Mouse (Mus musculus) forebrain, embryonic 11.5 days (tissue): Measurements from ENCODE around the gene Rnf169. TPM values are rescaled to one million over a fixed set of nuclear protein-coding genes. Genes with fewer than 3 reads are reported as not detected.
"Not testable (repeated sequence)": the region's sequence is repeated elsewhere in the genome, so short reads cannot be mapped to it uniquely, and the experiment has no call there.

Experiments
- ATAC-seq: fragments of 200-750 bp; cut with Nextera tagmentation; replicated peaks from 2 replicates; pipeline ENCODE4 v1.8.0; 2017; ENCODE audit warnings: moderate TSS enrichment; ENCODE audit not compliant: low FRiP score
- DNase-seq: peaks from one replicate; pipeline ENCODE4 v3.0.0-alpha.2; 2017; ENCODE audit warnings: low spot score
- H3K27ac ChIP-seq: fragments of 300-500 bp; sonication (generic); 2 replicates; pipeline ENCODE4 v1.5.1; 2014; ENCODE audit warnings: low read depth, low read length
- H3K27me3 ChIP-seq: fragments of 300-500 bp; sonication (generic); 2 replicates; pipeline ENCODE4 v1.6.1; 2014; ENCODE audit warnings: mild to moderate bottlenecking, low read length, mixed read lengths; ENCODE audit not compliant: control insufficient read depth, insufficient read depth
- H3K36me3 ChIP-seq: fragments of 300-500 bp; sonication (generic); 2 replicates; pipeline ENCODE4 v1.6.1; 2014; ENCODE audit warnings: mild to moderate bottlenecking, low read length, moderate library complexity, mixed read lengths; ENCODE audit not compliant: control insufficient read depth, insufficient read depth
- H3K4me1 ChIP-seq: fragments of 300-500 bp; sonication (generic); replicated peaks from 2 replicates; pipeline ENCODE4 v1.6.1; 2014; ENCODE audit warnings: low read length, mixed read lengths; ENCODE audit not compliant: control insufficient read depth, insufficient read depth
- H3K4me2 ChIP-seq: fragments of 300-500 bp; sonication (generic); 2 replicates; pipeline ENCODE4 v1.6.1; 2014; ENCODE audit warnings: low read depth, mild to moderate bottlenecking, low read length, moderate library complexity, mixed read lengths; ENCODE audit not compliant: severe bottlenecking
- H3K4me3 ChIP-seq: fragments of 300-500 bp; sonication (generic); 2 replicates; pipeline ENCODE4 v1.5.1; 2014; ENCODE audit warnings: low read depth, low read length
- H3K9ac ChIP-seq: fragments of 300-500 bp; sonication (generic); 2 replicates; pipeline ENCODE4 v1.6.1; 2014; ENCODE audit warnings: low read length
- H3K9me3 ChIP-seq: fragments of 300-500 bp; sonication (generic); 2 replicates; pipeline ENCODE4 v1.6.1; 2016; ENCODE audit warnings: low read length, mixed read lengths; ENCODE audit not compliant: control insufficient read depth
- WGBS: fragments of 180-500 bp; shearing (Covaris S2); extraction: QIAGEN DNeasy Blood & Tissue Kit; methylation state at CpG from one replicate; pipeline ENCODE4 v1.1.7; 2014; 5-methylcytosine and 5-hydroxymethylcytosine counted together
- polyA plus RNA-seq: library from polyadenylated mRNA; unstranded; fragments of >200 nt; fragmentation: Nextera tagmentation; extraction: Ambion mirVana; gene quantifications from 2 replicates; pipeline ENCODE4 v1.2.1, GENCODE M21; 2014

Rnf169 gene
- polyA plus RNA-seq, 1 experiment from 2014 or later = 7.9 TPM

- no peaks in the 10 kb centered on the region for H3K9me3 ChIP-seq
- DNase-seq (peak; percentile 45), ATAC-seq (no peak)
- no peak overlapping the region for H3K9ac ChIP-seq
- no peak overlapping the region for H3K27ac ChIP-seq
- 94% methylated on average over 9 of the region's 9 CpGs for WGBS
- no peaks in the 10 kb centered on the region for H3K4me1 ChIP-seq
- no peak overlapping the region for H3K4me3 ChIP-seq
- H3K36me3 ChIP-seq = no peaks in the 10 kb centered on the region; the same call in 1 of the 2 replicates
- no peaks in the 10 kb centered on the region for H3K27me3 ChIP-seq
- no peak overlapping the region for H3K4me2 ChIP-seq
These were observed 32.9 kb downstream of the Rnf169 start for GRCm38 (mm10) chr7:99947329-99947728.

- Histone ChIP-seq H3K4me3 (no peak overlapping the region), H3K36me3 (no peaks in the 10 kb centered on the region; the same call in 1 of the 2 replicates)
- DNase-seq = peak; percentile 32
These were observed 33.9 kb downstream of the Rnf169 start for GRCm38 (mm10) chr7:99946356-99946755.

GRCm38 (mm10) chr7:99945939-99946338, 34.3 kb downstream of the Rnf169 start:
- H3K27ac ChIP-seq = no peak overlapping the region
- WGBS = 92% methylated on average over 3 of the region's 3 CpGs
- H3K9me3 ChIP-seq = no peaks in the 10 kb centered on the region
- H3K4me2 ChIP-seq = no peak overlapping the region
- no peak overlapping the region for H3K4me3 ChIP-seq
- H3K36me3 ChIP-seq = no peaks in the 10 kb centered on the region; the same call in 1 of the 2 replicates
- no peak overlapping the region for H3K9ac ChIP-seq
- peak; percentile 30 for DNase-seq
- H3K27me3 ChIP-seq = no peaks in the 10 kb centered on the region
- no peaks in the 10 kb centered on the region for H3K4me1 ChIP-seq
- no peak for ATAC-seq

More at GRCm38 (mm10) chr7:99946356-99946755, 33.9 kb downstream of the Rnf169 start:
- no peak for ATAC-seq
- H3K27ac ChIP-seq = no peak overlapping the region
- WGBS = 93% methylated on average over 4 of the region's 4 CpGs
- no peak overlapping the region for H3K4me2 ChIP-seq
- H3K9ac ChIP-seq = no peak overlapping the region
- no peaks in the 10 kb centered on the region for H3K9me3 ChIP-seq
- no peaks in the 10 kb centered on the region for H3K4me1 ChIP-seq
- H3K27me3 ChIP-seq = no peaks in the 10 kb centered on the region

GRCm38 (mm10) chr7:99945012-99945411, 35.2 kb downstream of the Rnf169 start:
- not testable (repeated sequence) for ATAC-seq, H3K9ac ChIP-seq, H3K9me3 ChIP-seq, H3K27ac ChIP-seq, H3K27me3 ChIP-seq, H3K4me3 ChIP-seq, H3K36me3 ChIP-seq, H3K4me2 ChIP-seq, H3K4me1 ChIP-seq, DNase-seq
- 96% methylated on average over 22 of the region's 22 CpGs for WGBS

GRCm38 (mm10) chr7:99944520-99944919, 35.7 kb downstream of the Rnf169 start:
- H3K9me3 ChIP-seq = no peaks in the 10 kb centered on the region
- H3K4me2 ChIP-seq = no peak overlapping the region
- H3K4me3 ChIP-seq = no peak overlapping the region
- no peak for DNase-seq
- no peak overlapping the region for H3K9ac ChIP-seq
- ATAC-seq = no peak
- no peaks in the 10 kb centered on the region for H3K27me3 ChIP-seq
- no peak overlapping the region for H3K27ac ChIP-seq
- 98% methylated on average over 3 of the region's 3 CpGs for WGBS
- H3K36me3 ChIP-seq = no peaks in the 10 kb centered on the region; the same call in 1 of the 2 replicates
- no peaks in the 10 kb centered on the region for H3K4me1 ChIP-seq

- DNase-seq (no peak), ATAC-seq (no peak)
- Histone ChIP-seq H3K4me1 (no peaks in the 10 kb centered on the region), H3K27me3 (no peaks in the 10 kb centered on the region), H3K9me3 (no peaks in the 10 kb centered on the region), H3K27ac (no peak overlapping the region), H3K9ac (no peak overlapping the region), H3K36me3 (no peaks in the 10 kb centered on the region; the same call in 1 of the 2 replicates), H3K4me3 (no peak overlapping the region), H3K4me2 (no peak overlapping the region)
- WGBS = 96% methylated on average over 1 of the region's 1 CpGs
These were observed 39.6 kb downstream of the Rnf169 start for GRCm38 (mm10) chr7:99940669-99941068.

GRCm38 (mm10) chr7:99935758-99936157, 44.5 kb downstream of the Rnf169 start:
- WGBS = 100% methylated on average over 1 of the region's 1 CpGs
- Histone ChIP-seq H3K4me2 (no peak overlapping the region), H3K9me3 (no peaks in the 10 kb centered on the region), H3K4me3 (no peak overlapping the region), H3K27me3 (no peaks in the 10 kb centered on the region), H3K9ac (no peak overlapping the region), H3K36me3 (no peaks in the 10 kb centered on the region; the same call in 1 of the 2 replicates), H3K4me1 (no peaks in the 10 kb centered on the region), H3K27ac (no peak overlapping the region)
- DNase-seq (no peak), ATAC-seq (no peak)

- ATAC-seq = no peak
- H3K27ac ChIP-seq = no peak overlapping the region
- H3K9ac ChIP-seq = no peak overlapping the region
- H3K36me3 ChIP-seq = peaks cover 7% of the 10 kb centered on the region; the same call in 1 of the 2 replicates
- 76% methylated on average over 10 of the region's 10 CpGs for WGBS
- H3K27me3 ChIP-seq = no peaks in the 10 kb centered on the region
- H3K9me3 ChIP-seq = no peaks in the 10 kb centered on the region
- H3K4me3 ChIP-seq = no peak overlapping the region
- H3K4me2 ChIP-seq = no peak overlapping the region
- H3K4me1 ChIP-seq = no peaks in the 10 kb centered on the region
- DNase-seq = peak; percentile 70
These were observed 53.1 kb downstream of the Rnf169 start for GRCm38 (mm10) chr7:99926916-99927714.

GRCm38 (mm10) chr7:99920416-99920815, 59.8 kb downstream of the Rnf169 start:
- peaks cover 3% of the 10 kb centered on the region; the same call in 1 of the 2 replicates for H3K36me3 ChIP-seq
- 83% methylated on average over 2 of the region's 2 CpGs for WGBS
- ATAC-seq (no peak), DNase-seq (no peak)
- no peak overlapping the region for H3K27ac ChIP-seq
- H3K4me2 ChIP-seq = no peak overlapping the region
- H3K4me1 ChIP-seq = peaks cover 9% of the 10 kb centered on the region
- H3K27me3 ChIP-seq = peaks cover 6% of the 10 kb centered on the region
- no peak overlapping the region for H3K9ac ChIP-seq
- H3K4me3 ChIP-seq = no peak overlapping the region
- no peaks in the 10 kb centered on the region for H3K9me3 ChIP-seq
